Comparison of ENCODE assay signal across 8 mouse cellular contexts in genomic region chr17:24307500-24307899, GRCm38 (mm10). TPM values are rescaled to one million over a fixed set of nuclear protein-coding genes. Genes with fewer than 3 reads are reported as not detected.
DNase-seq lines count a peak whose midpoint lies in the region; ATAC-seq and TF ChIP-seq lines count a peak whose summit lies in the region.

No protein-coding gene starts in this region.

- peak; percentile 28 to 54 for DNase-seq in heart, adult 18-20 months
- DNase-seq in thymus, adult 2 months, result peak; percentile 41
- no peak for DNase-seq in thymus, adult 18-20 months
- DNase-seq in cerebellum, adult 18-20 months, result peak; percentile 57 to 67
- DNase-seq in kidney, postnatal 0 days (ENCODE audit: low spot score), result peak; percentile 43
- peak; percentile 62 for DNase-seq in naive thymus-derived CD4-positive, alpha-beta T cell, adult 2 months (ENCODE audit: low read depth)

- H3K27me3 ChIP-seq in heart, embryonic 11.5 days (ENCODE audit: control insufficient read depth, insufficient read depth, low read length), result no peaks in the 10 kb centered on the region
- H3K27me3 ChIP-seq in thymus, adult 2 months (ENCODE audit: control insufficient read depth, insufficient read depth, low read length), result no peaks in the 10 kb centered on the region
- H3K27me3 ChIP-seq in kidney, postnatal 0 days (ENCODE audit: insufficient read depth, low read length), result no peaks in the 10 kb centered on the region

- TF ChIP-seq CTCF in thymus, adult 2 months (IDR thresholded peaks at IDR 0.05; ENCODE audit: borderline replicate concordance, control insufficient read depth, extremely low read depth, insufficient read depth, low read length, poor library complexity), result no peak
- peak; percentile 68 for TF ChIP-seq CTCF in kidney, postnatal 0 days (IDR thresholded peaks at IDR 0.05; ENCODE audit: low read depth)

- no peaks in the 10 kb centered on the region for H3K36me3 ChIP-seq in heart, embryonic 11.5 days (ENCODE audit: control insufficient read depth, insufficient read depth, low read length)
- no peaks in the 10 kb centered on the region for H3K36me3 ChIP-seq in thymus, adult 2 months (ENCODE audit: control insufficient read depth, insufficient read depth, low read length)
- no peaks in the 10 kb centered on the region for H3K36me3 ChIP-seq in kidney, postnatal 0 days (ENCODE audit: insufficient read depth, low read length)

- no peak overlapping the region for H3K27ac ChIP-seq in heart, embryonic 11.5 days (ENCODE audit: low read depth, low read length)
- H3K27ac ChIP-seq in thymus, adult 2 months (ENCODE audit: control insufficient read depth, insufficient read depth, low read length), result no peak overlapping the region
- no peak overlapping the region for H3K27ac ChIP-seq in kidney, postnatal 0 days

- TF ChIP-seq POLR2A in thymus, adult 2 months (IDR thresholded peaks at IDR 0.05; ENCODE audit: control insufficient read depth, extremely low read depth, insufficient read depth, low read length, poor library complexity), result no peak

- ATAC-seq in heart, embryonic 11.5 days (replicated peaks; ENCODE audit: insufficient number of reproducible peaks, low FRiP score, low TSS enrichment), result no peak
- ATAC-seq in kidney, postnatal 0 days (replicated peaks; ENCODE audit: low FRiP score, low read depth), result no peak
- ATAC-seq in frontal cortex, adult (ENCODE audit: low TSS enrichment), result no peak

- WGBS in heart, embryonic 11.5 days (ENCODE audit: insufficient replicate concordance), result 44% methylated on average over 4 of the region's 4 CpGs
- 24% methylated on average over 4 of the region's 4 CpGs for WGBS in thymus, adult 2 months
- WGBS in kidney, postnatal 0 days, result 35% methylated on average over 4 of the region's 4 CpGs

- H3K9me3 ChIP-seq in heart, embryonic 11.5 days (replicated peaks; ENCODE audit: control insufficient read depth, low read length), result no peaks in the 10 kb centered on the region
- no peaks in the 10 kb centered on the region for H3K9me3 ChIP-seq in kidney, postnatal 0 days (replicated peaks; ENCODE audit: low read length)

- H3K9ac ChIP-seq in heart, embryonic 11.5 days (ENCODE audit: low read depth, low read length), result no peak overlapping the region
- H3K9ac ChIP-seq in kidney, postnatal 0 days (ENCODE audit: low read depth, low read length), result no peak overlapping the region

- no peak overlapping the region for H3K4me2 ChIP-seq in heart, embryonic 11.5 days
- no peak overlapping the region for H3K4me2 ChIP-seq in kidney, postnatal 0 days (ENCODE audit: low read length)

- H3K4me1 ChIP-seq in heart, embryonic 11.5 days (ENCODE audit: control insufficient read depth, insufficient read depth, low read length), result no peaks in the 10 kb centered on the region
- no peaks in the 10 kb centered on the region for H3K4me1 ChIP-seq in thymus, adult 2 months (replicated peaks; ENCODE audit: control insufficient read depth, insufficient read depth, low read length)
- no peaks in the 10 kb centered on the region for H3K4me1 ChIP-seq in kidney, postnatal 0 days (replicated peaks; ENCODE audit: insufficient read depth, low read length)

- H3K4me3 ChIP-seq in heart, embryonic 11.5 days (ENCODE audit: low read depth, low read length), result no peak overlapping the region
- no peak overlapping the region for H3K4me3 ChIP-seq in thymus, adult 2 months (ENCODE audit: control insufficient read depth, insufficient read depth, low read length)
- no peak overlapping the region for H3K4me3 ChIP-seq in kidney, postnatal 0 days (replicated peaks; ENCODE audit: low read depth, low read length)

RNA-seq across cellular contexts. Expression of gene Abca17, which starts 43.4 kb away (rescaled TPM):
- under 1 TPM in 1 of 2 experiments, not detected in 1; 0.05 TPM for total RNA-seq in heart, adult 18-20 months (2021)
- 0.06 TPM in 1 of 2 replicates, not detected in the other for polyA plus RNA-seq in heart, embryonic 11.5 days (2014; fragmentation: Nextera tagmentation; extraction: Ambion mirVana)
- 0.06 and 0.13 TPM in 2 replicates for polyA plus RNA-seq in thymus, adult 2 months (2012; rRNA removed)
- not detected in 2 replicates for polyA plus RNA-seq in kidney, postnatal 0 days (2015; fragmentation: Nextera tagmentation; extraction: Ambion mirVana)

RNA-seq across cellular contexts. Expression of gene Abca3, which starts 44.2 kb away (rescaled TPM):
- total RNA-seq in heart, adult 18-20 months (2021), result 10 to 100 TPM; 11.1 to 13.1 TPM
- 6.3 and 9.2 TPM in 2 replicates for polyA plus RNA-seq in heart, embryonic 11.5 days (2014; fragmentation: Nextera tagmentation; extraction: Ambion mirVana)
- 33.9 and 34.8 TPM in 2 replicates for polyA plus RNA-seq in thymus, adult 2 months (2012; rRNA removed)
- 21.8 TPM in 2 replicates for polyA plus RNA-seq in kidney, postnatal 0 days (2015; fragmentation: Nextera tagmentation; extraction: Ambion mirVana)

RNA-seq across cellular contexts. Expression of gene Ccnf, which starts 56.2 kb away (rescaled TPM):
- total RNA-seq in heart, adult 18-20 months (2021), result under 1 TPM; 0.62 to 0.65 TPM
- 47.4 and 55.2 TPM in 2 replicates for polyA plus RNA-seq in heart, embryonic 11.5 days (2014; fragmentation: Nextera tagmentation; extraction: Ambion mirVana)
- 64.5 and 86.9 TPM in 2 replicates for polyA plus RNA-seq in thymus, adult 2 months (2012; rRNA removed)
- 18.3 and 23.2 TPM in 2 replicates for polyA plus RNA-seq in kidney, postnatal 0 days (2015; fragmentation: Nextera tagmentation; extraction: Ambion mirVana)

Comparison
In these comparisons a context has a peak if more than half of its experiments do, and no peak if none do; other contexts are left out.
1. DNase-seq: peak in heart, adult 18-20 months (2 of 2), thymus, adult 2 months (single experiment), cerebellum, adult 18-20 months (2 of 2), kidney, postnatal 0 days (single experiment) and naive thymus-derived CD4-positive, alpha-beta T cell, adult 2 months (single experiment); none in thymus, adult 18-20 months (0 of 2).